Mouse (Mus musculus) Patski (cell line): ENCODE data around the gene Acot6. TPM values are rescaled to one million over a fixed set of nuclear protein-coding genes. Genes with fewer than 3 reads are reported as not detected.
"Not testable (repeated sequence)": the region's sequence is repeated elsewhere in the genome, so short reads cannot be mapped to it uniquely, and the experiment has no call there.

ENCODE experiments used
- ATAC-seq: fragments of 100-300 bp; one replicate; pipeline ENCODE4 v1.8.0; 2021
- CTCF ChIA-PET: fragments of 350-600 bp; sonication (Branson Sonifier 250); formaldehyde crosslinking; loops from one replicate; lab custom pipeline; 2022; ENCODE audit warnings: inconsistent platforms; lab: Charles Lee
- POLR2A ChIA-PET: fragments of 350-600 bp; sonication (Branson Sonifier 250); formaldehyde crosslinking; loops from one replicate; lab custom pipeline; 2022; ENCODE audit warnings: antibody characterized with exemption, inconsistent platforms; lab: Charles Lee
- DNase-seq: peaks from one replicate; pipeline ENCODE4 v3.0.0-alpha.2; 2011; ENCODE audit warnings: low read depth, low spot score
- H3K27me3 ChIP-seq: fragments of 371-371 bp; one replicate; pipeline ENCODE4 v1.5.1; 2021
- CTCF ChIP-seq: fragments of 100-300 bp; IDR thresholded peaks from one replicate; pipeline ENCODE4 v1.5.1; 2021
- in situ Hi-C: fragments of 300-500 bp; cut with MboI; formaldehyde crosslinking; loops from 3 replicates; pipeline ENCODE4 v1.11.1; 2018; ENCODE audit warnings: low pct_unique_long_range_greater_than_20kb, mixed read lengths
- polyA plus RNA-seq: library from polyadenylated mRNA; unstranded; gene quantifications from one replicate; pipeline ENCODE4 v1.2.3, GENCODE M21; 2021

The Acot6 gene
- polyA plus RNA-seq = 0.09 TPM

GRCm38 (mm10) chr12:84100604-84101492 is at the start of gene Acot6:
Acot6 (plus strand) TSS chr12:84100654.
- POLR2A ChIA-PET, in situ Hi-C loops, DNase-seq, H3K27me3 ChIP-seq, ATAC-seq: not testable (repeated sequence)
- CTCF ChIA-PET = interaction anchor here (0.6 kb wide), 1 partner anchor 40 kb away, joined by 3 read pairs; no protein-coding TSS in a partner anchor

- CTCF ChIA-PET = interaction anchor here (2.0 kb wide), 1 partner anchor 9 kb away, joined by 4 read pairs; no protein-coding TSS in a partner anchor
- H3K27me3 ChIP-seq, ATAC-seq, in situ Hi-C loops, DNase-seq: not testable (repeated sequence)
- POLR2A ChIA-PET = interaction anchor here (0.5 kb wide), 1 partner anchor 70 kb away, joined by 3 read pairs; no protein-coding TSS in a partner anchor
Measured at GRCm38 (mm10) chr12:84050744-84051143, 49.7 kb upstream of the Acot6 start.

GRCm38 (mm10) chr12:84051937-84052474 is 48.4 kb upstream of the Acot6 start, which contains the start of gene Acot3:
Acot3 (plus strand) TSS chr12:84052144.
- DNase-seq (peak; percentile 33), ATAC-seq (no peak)
- TF ChIP-seq CTCF = no peak
- in situ Hi-C loops = no loop called here
- POLR2A ChIA-PET = interaction anchor here (0.8 to 1.1 kb wide), 2 partner anchors 28 to 193 kb away, joined by 3 to 5 read pairs; no protein-coding TSS in a partner anchor
- no peaks in the 10 kb centered on the region for H3K27me3 ChIP-seq
- CTCF ChIA-PET = interaction anchor here (1.1 to 2.0 kb wide), 4 partner anchors 9 to 81 kb away, joined by 3 to 4 read pairs (median 4); partner anchors contain the start of gene Acot2

- ATAC-seq (no peak), DNase-seq (no peak)
- no peaks in the 10 kb centered on the region for H3K27me3 ChIP-seq
- ChIA-PET CTCF (interaction anchor here (1.1 to 1.2 kb wide), 2 partner anchors 8 to 65 kb away, joined by 3 to 4 read pairs; partner anchors contain the start of gene Acot2), POLR2A (interaction anchor here (1.1 kb wide), 1 partner anchor 29 kb away, joined by 3 read pairs; no protein-coding TSS in a partner anchor)
- in situ Hi-C loops = no loop called here
- no peak for TF ChIP-seq CTCF
Measured at GRCm38 (mm10) chr12:84052609-84053008, 47.8 kb upstream of the Acot6 start.

GRCm38 (mm10) chr12:84053173-84053572 is 47.3 kb upstream of the Acot6 start:
- DNase-seq = no peak
- in situ Hi-C loops = no loop called here
- H3K27me3 ChIP-seq = no peaks in the 10 kb centered on the region
- ChIA-PET POLR2A (no interaction called here), CTCF (no interaction called here)
- TF ChIP-seq CTCF = no peak
- no peak for ATAC-seq

GRCm38 (mm10) chr12:84053679-84054391 is 46.6 kb upstream of the Acot6 start:
- no peaks in the 10 kb centered on the region for H3K27me3 ChIP-seq
- no peak for ATAC-seq
- ChIA-PET POLR2A (no interaction called here), CTCF (no interaction called here)
- in situ Hi-C loops = no loop called here
- TF ChIP-seq CTCF = no peak
- DNase-seq = no peak

- in situ Hi-C loops = no loop called here
- CTCF ChIA-PET = interaction anchor here (0.7 to 1.5 kb wide), 5 partner anchors 9 to 185 kb away, joined by 3 to 8 read pairs (median 4); partner anchors contain the start of gene Acot3
Measured at GRCm38 (mm10) chr12:84060946-84061345, 39.5 kb upstream of the Acot6 start.

GRCm38 (mm10) chr12:84062336-84062735 is 38.1 kb upstream of the Acot6 start:
- POLR2A ChIA-PET = no interaction called here
- H3K27me3 ChIP-seq = no peaks in the 10 kb centered on the region
- CTCF ChIA-PET = interaction anchor here (1.3 to 1.7 kb wide), 2 partner anchors 62 to 90 kb away, joined by 3 to 8 read pairs; no protein-coding TSS in a partner anchor

More at GRCm38 (mm10) chr12:84060946-84061345, 39.5 kb upstream of the Acot6 start:
- DNase-seq = no peak
- peak; percentile 65 for TF ChIP-seq CTCF
- POLR2A ChIA-PET = no interaction called here
- H3K27me3 ChIP-seq = no peaks in the 10 kb centered on the region
- no peak for ATAC-seq

GRCm38 (mm10) chr12:84063228-84063627 is 37.2 kb upstream of the Acot6 start:
- H3K27me3 ChIP-seq = no peaks in the 10 kb centered on the region
- CTCF ChIA-PET = interaction anchor here (1.3 to 1.7 kb wide), 2 partner anchors 63 to 91 kb away, joined by 3 to 8 read pairs; no protein-coding TSS in a partner anchor
- DNase-seq = no peak
- TF ChIP-seq CTCF = peak; percentile 69
- POLR2A ChIA-PET = no interaction called here
- no peak for ATAC-seq
- in situ Hi-C loops = no loop called here

More at GRCm38 (mm10) chr12:84062336-84062735, 38.1 kb upstream of the Acot6 start:
- no peak for TF ChIP-seq CTCF
- in situ Hi-C loops = no loop called here
- DNase-seq = no peak
- ATAC-seq = no peak

GRCm38 (mm10) chr12:84063833-84064232 is 36.6 kb upstream of the Acot6 start:
- H3K27me3 ChIP-seq = no peaks in the 10 kb centered on the region
- no peak for ATAC-seq
- CTCF ChIA-PET = interaction anchor here (1.7 kb wide), 1 partner anchor 92 kb away, joined by 8 read pairs; no protein-coding TSS in a partner anchor
- in situ Hi-C loops = no loop called here
- no peak for TF ChIP-seq CTCF
- POLR2A ChIA-PET = no interaction called here
- no peak for DNase-seq
